Mouse (Mus musculus) lung, postnatal 0 days (tissue): ENCODE measurements at regions not wholly inside any gene's neighbourhood (a gene's known extent, or its start where the extent isn't known, plus 50 kb on each side); places are given as distances from the start of the nearest gene placed in this dataset.

ENCODE experiments used
- CTCF ChIP-seq: IDR thresholded peaks from 2 replicates; pipeline ENCODE4 v1.5.1; 2016; ENCODE audit warnings: antibody characterized with exemption, mild to moderate bottlenecking
- EP300 ChIP-seq: IDR thresholded peaks from 2 replicates; pipeline ENCODE4 v1.6.1; 2016; ENCODE audit warnings: antibody characterized with exemption, mild to moderate bottlenecking, control low read depth

- TF ChIP-seq CTCF = no peak
- TF ChIP-seq EP300 = no peak
Observed at GRCm38 (mm10) chr17:45285621-45286189, 147.8 kb downstream of the Cdc5l start.
